Mouse (Mus musculus): ENCODE data around the gene Mpig6b. TPM values are rescaled to one million over a fixed set of nuclear protein-coding genes. Genes with fewer than 3 reads are reported as not detected.

Gene Mpig6b
- 0.06 TPM in 1 of 2 replicates, not detected in the other for polyA plus RNA-seq (2021; fragmentation: Nextera tagmentation)
- long read RNA-seq, experiment 1, result 0 reads
- long read RNA-seq, experiment 2, result 0 reads

DNA sequence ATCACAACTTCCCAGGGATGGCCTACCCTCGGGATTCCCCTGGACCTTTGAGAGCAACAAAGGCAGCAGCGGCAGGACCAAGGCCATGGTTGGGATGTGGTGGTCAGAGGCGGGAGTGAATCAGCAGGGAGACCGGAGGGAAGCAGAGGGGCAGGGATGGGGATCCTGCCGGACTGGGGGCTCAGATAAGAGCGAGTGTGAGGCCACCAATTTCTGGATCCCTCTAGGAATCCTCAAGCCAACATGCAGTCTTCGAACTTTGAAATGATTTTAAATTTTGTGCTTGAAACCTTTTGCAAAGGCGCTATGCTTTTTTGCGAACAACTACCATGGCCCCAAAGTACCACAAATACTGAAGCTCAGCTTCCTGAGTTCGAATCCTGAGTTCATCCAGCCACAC lies at the start of gene Mpig6b:
Gene Mpig6b, minus strand, starts transcription at position 101 of the 400 bp plus-strand sequence.

DNA sequence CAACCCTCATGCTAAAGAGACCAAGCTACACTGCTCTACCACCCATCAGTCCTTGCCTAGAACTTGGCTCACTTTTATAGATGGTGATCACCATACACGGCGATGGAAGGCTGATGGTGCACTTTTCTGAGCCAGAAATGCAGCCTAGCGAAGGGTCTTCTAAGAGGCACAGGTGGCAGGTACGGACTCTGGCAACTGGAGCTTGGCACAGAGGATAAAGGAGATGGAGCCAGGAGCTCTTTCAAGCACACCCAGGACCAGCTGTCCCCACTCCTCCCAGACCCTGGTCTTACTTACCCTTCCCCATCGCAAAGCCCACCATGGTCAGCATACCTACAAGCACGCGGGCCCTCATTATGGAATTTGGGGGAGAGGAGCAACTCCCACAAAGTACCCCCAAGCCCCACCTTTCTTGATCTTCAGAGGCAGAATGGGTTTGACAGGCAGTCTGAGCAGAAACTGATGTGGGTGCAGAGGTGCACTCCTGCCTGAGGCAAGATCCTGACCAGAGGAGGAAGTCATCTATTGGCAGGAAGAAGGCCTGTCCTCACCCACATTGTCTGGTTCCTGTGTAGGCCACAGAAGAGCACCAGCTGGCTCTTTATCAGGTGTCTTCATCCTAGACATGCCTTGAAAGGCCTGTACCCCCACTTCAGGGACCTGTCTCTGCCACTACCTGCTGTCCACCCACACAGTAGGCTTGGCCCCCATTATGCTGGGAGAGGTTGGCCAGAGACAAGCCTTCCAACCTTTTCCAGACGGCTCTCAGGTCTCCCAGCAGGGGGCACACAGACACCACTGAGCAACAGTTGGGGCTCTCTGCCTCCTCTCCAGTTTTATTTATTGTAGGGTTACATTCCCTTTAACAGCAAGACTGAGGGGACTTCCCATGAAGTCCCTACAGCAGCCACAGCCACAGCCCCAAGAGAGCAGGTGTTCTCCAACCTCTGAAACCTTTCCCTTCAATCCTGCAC lies 49.3 kb upstream of the Mpig6b start, which contains the start of gene Ly6g5b:
Gene Ly6g5b, minus strand, starts transcription at position 383 of the 974 bp plus-strand sequence.

DNA sequence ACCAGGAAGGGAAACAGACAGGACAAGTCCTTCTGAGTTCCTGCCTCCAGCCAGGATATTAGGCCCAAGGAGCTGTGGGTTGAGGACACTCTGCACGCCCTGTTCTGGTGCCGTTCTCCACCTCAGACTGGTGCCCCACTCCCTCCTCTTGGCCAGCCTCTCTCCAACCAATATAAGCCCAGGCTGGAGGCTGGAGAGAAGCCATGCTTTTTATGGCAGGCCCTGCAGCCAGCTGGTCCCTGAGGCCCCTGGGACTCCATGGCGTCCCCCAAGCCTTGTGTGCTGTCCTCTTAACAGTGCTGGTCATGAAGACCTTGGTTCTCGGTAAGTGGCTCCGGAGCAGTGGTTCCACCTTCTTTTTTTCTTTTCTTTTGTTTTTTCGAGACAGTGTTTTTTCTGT lies 42.1 kb upstream of the Mpig6b start, which contains the start of gene Ly6g5c:
Gene Ly6g5c, plus strand, starts transcription at position 183 of the 400 bp plus-strand sequence.

DNA sequence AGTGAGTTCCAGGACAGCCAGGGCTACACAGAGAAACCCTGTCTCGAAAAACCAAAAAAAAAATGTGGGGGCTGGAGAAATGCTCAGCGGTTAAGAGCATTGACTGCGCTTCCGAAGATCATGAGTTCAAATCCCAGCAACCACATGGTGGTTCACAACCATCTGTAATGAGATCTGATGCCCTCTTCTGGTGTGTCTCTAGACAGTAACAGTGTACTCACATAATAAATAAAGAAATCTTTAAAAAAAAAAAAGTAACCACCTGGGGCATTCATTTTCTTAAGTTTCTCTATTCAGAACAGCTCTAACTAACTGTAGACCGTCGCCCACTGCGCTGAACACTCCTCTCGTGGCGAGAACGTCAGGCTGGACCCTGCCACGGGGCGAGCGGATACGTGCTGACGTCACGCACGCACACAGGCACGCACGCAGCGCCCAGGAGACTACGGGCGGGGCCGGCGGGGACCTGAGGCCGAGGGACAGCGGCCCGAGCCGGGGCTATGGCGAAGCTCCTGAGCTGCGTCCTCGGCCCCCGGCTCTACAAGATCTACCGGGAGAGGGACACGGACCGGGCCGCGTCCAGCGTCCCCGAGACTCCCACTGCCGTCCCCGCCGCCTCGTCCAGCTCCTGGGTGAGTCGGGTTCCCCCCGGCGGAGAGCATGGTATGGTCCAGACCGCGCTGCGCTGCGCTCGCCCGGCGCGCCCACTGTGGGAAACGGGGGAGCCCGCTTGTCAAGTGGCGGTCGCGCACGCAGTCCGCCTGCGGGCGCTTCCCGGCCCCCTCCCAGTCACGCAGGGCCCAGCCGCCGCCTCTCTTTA lies 23.1 kb upstream of the Mpig6b start, which contains the start of gene Abhd16a:
Gene Abhd16a, plus strand, starts transcription at position 439 of the 820 bp plus-strand sequence.

GRCm38 (mm10) chr17:35085208-35085865 lies 19.4 kb upstream of the Mpig6b start, which contains the start of gene Ly6g6f:
TSS of gene Ly6g6f (minus strand) at chr17:35085610.

GRCm38 (mm10) chr17:35077786-35078233 lies 11.8 kb upstream of the Mpig6b start, which contains the start of gene Ly6g6d:
TSS of gene Ly6g6d (minus strand) at chr17:35078065.

GRCm38 (mm10) chr17:35076507-35077176 lies 10.7 kb upstream of the Mpig6b start, which contains the start of gene Ly6g6e:
TSS of gene Ly6g6e (plus strand) at chr17:35076902.

DNA sequence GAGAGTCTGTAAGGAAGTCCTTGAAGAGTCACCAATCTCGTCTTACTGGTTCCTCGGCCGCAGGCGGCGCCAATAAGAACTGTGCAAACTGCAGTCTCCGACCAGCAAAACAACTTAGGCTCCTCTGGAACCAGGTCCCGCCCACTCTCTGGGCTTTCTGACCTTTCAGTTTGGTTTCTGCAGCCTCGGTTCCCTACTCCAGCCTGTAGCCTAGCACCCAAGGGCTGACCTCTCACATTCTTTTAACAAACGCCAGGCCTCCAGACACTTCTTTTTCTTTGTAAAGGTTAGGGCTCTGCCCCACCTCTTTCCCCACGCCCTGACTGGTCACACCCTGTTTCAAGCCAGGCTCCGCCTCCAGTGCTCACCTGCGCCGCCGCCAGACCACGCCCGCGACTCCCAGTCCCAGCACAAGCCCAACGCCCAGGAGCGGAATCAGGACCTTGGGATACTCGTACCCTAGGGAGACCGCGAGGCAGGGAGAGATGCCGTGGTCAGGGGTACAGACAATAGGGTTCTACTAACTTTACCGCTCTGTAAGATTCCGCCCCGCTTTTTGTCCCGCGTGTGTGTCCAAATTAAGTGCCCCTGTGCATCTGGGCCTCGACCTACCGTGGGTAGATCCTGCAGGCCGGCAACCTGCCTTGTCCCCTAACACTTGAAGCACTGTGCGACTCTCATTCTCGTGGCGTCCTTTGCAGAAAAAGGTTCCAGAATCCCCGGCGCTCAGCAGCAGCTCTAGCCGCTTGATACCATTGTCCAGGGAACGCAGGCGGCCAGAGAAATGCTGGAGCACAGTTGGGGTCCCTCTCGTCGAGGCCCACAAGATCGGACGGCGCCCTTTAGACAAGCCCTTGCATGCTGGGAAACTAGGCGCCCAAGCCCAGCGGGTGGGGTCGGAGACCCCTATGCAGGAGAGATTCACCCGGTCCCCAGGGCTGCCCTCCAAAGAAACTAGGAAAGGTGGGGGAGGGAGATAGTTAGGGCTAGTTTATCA lies 735 bp downstream of the Mpig6b start, which contains the start of gene Ly6g6c:
Gene Ly6g6c, plus strand, starts transcription at position 438 of the 997 bp plus-strand sequence.

GRCm38 (mm10) chr17:35058911-35059892 lies 6.8 kb downstream of the Mpig6b start, which contains the start of gene Ddah2:
TSS of gene Ddah2 (plus strand) at chr17:35059035.

DNA sequence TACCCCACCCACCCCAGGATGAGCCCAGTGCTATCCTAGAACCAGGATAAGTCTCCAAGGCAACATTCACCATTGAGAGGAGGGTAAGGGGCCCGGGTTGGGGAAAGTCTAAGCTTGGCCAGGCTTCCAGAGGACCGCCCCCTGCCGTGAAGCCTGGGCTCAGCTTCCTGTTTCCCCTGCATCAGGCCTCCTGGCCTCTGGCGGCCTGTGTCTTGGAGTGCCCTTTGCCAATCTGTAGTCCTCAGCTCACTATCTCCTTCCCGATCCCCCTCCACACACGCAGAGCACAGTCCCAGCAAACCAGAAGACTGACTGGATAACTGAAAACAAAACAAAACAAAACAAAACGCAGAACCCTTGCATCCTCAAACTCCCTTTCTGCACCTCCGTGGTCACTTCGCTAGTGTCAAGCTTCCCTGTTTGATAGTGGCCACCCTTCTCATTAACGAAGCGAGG lies 16.4 kb downstream of the Mpig6b start, which contains the start of gene Clic1:
Gene Clic1, plus strand, starts transcription at position 406 of the 456 bp plus-strand sequence.

GRCm38 (mm10) chr17:35046681-35047455 lies 19.1 kb downstream of the Mpig6b start, which contains the start of gene Msh5:
TSS of gene Msh5 (minus strand) at chr17:35046745.

DNA sequence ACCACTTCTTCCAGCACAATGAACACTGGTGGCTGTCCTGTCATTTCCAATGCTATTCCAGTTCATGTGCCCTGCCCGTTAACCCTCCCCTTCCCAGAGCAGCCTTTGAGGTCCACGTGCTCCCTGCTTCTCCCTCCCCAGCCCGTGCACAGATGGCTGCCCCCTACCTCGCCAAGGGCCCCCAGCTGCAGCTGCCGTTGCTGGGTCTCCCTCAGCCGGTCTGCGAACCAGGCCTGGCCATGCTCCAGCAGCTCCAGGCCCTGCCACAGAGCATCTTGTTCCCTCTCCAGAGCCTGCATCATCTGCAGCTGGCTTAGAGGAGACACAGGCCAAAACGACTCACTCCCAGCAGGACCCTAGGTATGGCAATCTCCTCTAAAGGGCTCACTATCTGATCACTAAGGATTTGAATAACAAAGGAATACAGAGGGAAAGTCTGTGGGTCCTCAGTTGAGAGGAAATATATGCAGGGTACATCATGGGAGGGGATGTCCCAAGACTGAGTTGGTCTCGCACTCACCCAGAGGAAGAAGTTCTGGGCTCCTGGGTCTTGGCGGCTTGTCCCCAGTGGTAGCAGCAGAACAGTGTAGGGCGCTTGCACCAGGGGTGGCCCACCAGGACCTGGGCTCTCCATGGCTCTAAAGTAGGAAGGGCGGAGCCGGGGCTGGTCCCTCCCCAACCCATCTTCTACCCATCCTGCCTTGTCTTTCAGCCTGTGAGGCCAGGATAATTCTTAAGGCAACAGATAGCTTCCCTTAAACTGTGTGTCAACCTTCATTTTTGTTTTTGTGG lies 38.5 kb downstream of the Mpig6b start, which contains the start of gene Sapcd1:
Gene Sapcd1, minus strand, starts transcription at position 740 of the 792 bp plus-strand sequence.

GRCm38 (mm10) chr17:35016376-35016775 lies 49.6 kb downstream of the Mpig6b start, which contains the start of gene Vwa7:
TSS of gene Vwa7 (plus strand) at chr17:35016579.

Data from layer of hippocampus, adult 6 months (tissue).